Mouse (Mus musculus): Measurements from ENCODE around the gene Ppat. TPM values are rescaled to one million over a fixed set of nuclear protein-coding genes. Genes with fewer than 3 reads are reported as not detected.

The Ppat gene
- polyA plus RNA-seq (2012; rRNA removed; ENCODE audit: low replicate concordance) = 3.3 and 3.5 TPM in 2 replicates

GRCm38 (mm10) chr5:76951106-76952027, at the start of gene Ppat, which contains the start of gene Paics:
Gene Ppat (minus strand): TSS chr5:76951578.
Gene Paics (plus strand): TSS chr5:76951307.

GRCm38 (mm10) chr5:76974554-76975285, 23.3 kb upstream of the Ppat start, which contains the start of gene Srp72:
Gene Srp72 (plus strand): TSS chr5:76974683.

GRCm38 (mm10) chr5:76905405-76906154, 45.8 kb downstream of the Ppat start, which contains the start of gene Aasdh:
Gene Aasdh (minus strand): TSS chr5:76905514.

Other genes starting within 250 kb of the Ppat start
- 7.1 and 15.8 TPM in 2 replicates for gene Aasdh, start 46.1 kb downstream of the Ppat start, polyA plus RNA-seq (2012; rRNA removed; ENCODE audit: low replicate concordance)
- gene Paics, start 271 bp downstream of the Ppat start, polyA plus RNA-seq (2012; rRNA removed; ENCODE audit: low replicate concordance) = 39.6 and 83.6 TPM in 2 replicates
- 11.5 and 30.5 TPM in 2 replicates for gene Srp72, start 23.1 kb upstream of the Ppat start, polyA plus RNA-seq (2012; rRNA removed; ENCODE audit: low replicate concordance)
- 0.33 and 0.98 TPM in 2 replicates for gene Arl9, start 52.5 kb upstream of the Ppat start, polyA plus RNA-seq (2012; rRNA removed; ENCODE audit: low replicate concordance)
- gene Thegl, start 64.4 kb upstream of the Ppat start, polyA plus RNA-seq (2012; rRNA removed; ENCODE audit: low replicate concordance) = not detected in 2 replicates
- gene Hopx, start 163.5 kb upstream of the Ppat start, polyA plus RNA-seq (2012; rRNA removed; ENCODE audit: low replicate concordance) = 15.9 and 32.1 TPM in 2 replicates

All from mammary gland, adult 2 months (tissue).